Mouse (Mus musculus) myocyte (in vitro differentiated cells): ENCODE measurements around the gene Alpi.

Experiments used
- CEBPB ChIP-seq: IDR thresholded peaks from 2 replicates; pipeline ENCODE4 v1.6.1; 2011; ENCODE audit warnings: mild to moderate bottlenecking, moderate library complexity; ENCODE audit not compliant: poor library complexity, insufficient read depth, severe bottlenecking
- E2F4 ChIP-seq: IDR thresholded peaks from one replicate; pipeline ENCODE4 v1.6.1; 2011; ENCODE audit warnings: mild to moderate bottlenecking, control low read depth, moderate library complexity; ENCODE audit not compliant: insufficient read depth
- MAX ChIP-seq: IDR thresholded peaks from one replicate; pipeline ENCODE4 v1.6.1; 2011; ENCODE audit warnings: low read depth, mild to moderate bottlenecking, control low read depth
- MYOD1 ChIP-seq, 3 experiments: IDR thresholded peaks; one replicate each; pipeline ENCODE4 v1.6.1; 2011; ENCODE audit warnings: control low read depth in 2 of 3, low read depth in 2 of 3, mild to moderate bottlenecking in 2 of 3, moderate library complexity in 1 of 3; ENCODE audit not compliant: insufficient read length in 2 of 3, control insufficient read depth in 1 of 3
- MYOG ChIP-seq, 3 experiments: IDR thresholded peaks; one replicate each; pipeline ENCODE4 v1.6.1; 2011; ENCODE audit warnings: control low read depth in 2 of 3, low read depth in 2 of 3, mild to moderate bottlenecking in 2 of 3; ENCODE audit not compliant: insufficient read length in 2 of 3, control insufficient read depth in 1 of 3, insufficient read depth in 1 of 3
- POLR2A ChIP-seq: IDR thresholded peaks from one replicate; pipeline ENCODE4 v1.6.1; 2011; ENCODE audit warnings: low read depth, mild to moderate bottlenecking, control low read depth, moderate library complexity; ENCODE audit not compliant: insufficient read length
- POLR2AphosphoS2 ChIP-seq: IDR thresholded peaks from one replicate; pipeline ENCODE4 v1.6.1; 2011; ENCODE audit warnings: low read depth, control low read depth; ENCODE audit not compliant: insufficient read length
- REST ChIP-seq: IDR thresholded peaks from one replicate; pipeline ENCODE4 v1.6.1; 2011; ENCODE audit warnings: mild to moderate bottlenecking, control low read depth, moderate library complexity; ENCODE audit not compliant: insufficient read depth, insufficient read length
- SRF ChIP-seq: IDR thresholded peaks from one replicate; pipeline ENCODE4 v1.6.1; 2011; ENCODE audit warnings: low read depth; ENCODE audit not compliant: control insufficient read depth, insufficient read length
- TCF12 ChIP-seq: IDR thresholded peaks from one replicate; pipeline ENCODE4 v1.6.1; 2011; ENCODE audit warnings: mild to moderate bottlenecking, control low read depth; ENCODE audit not compliant: poor library complexity, insufficient read depth, severe bottlenecking
- TCF3 ChIP-seq: IDR thresholded peaks from one replicate; pipeline ENCODE4 v1.6.1; 2011; ENCODE audit warnings: low read depth, control low read depth; ENCODE audit not compliant: insufficient read length
- USF1 ChIP-seq: IDR thresholded peaks from one replicate; pipeline ENCODE4 v1.6.1; 2011; ENCODE audit warnings: low read depth, mild to moderate bottlenecking, control low read depth, moderate library complexity

GRCm38 (mm10) chr1:87102114-87102513 is 708 bp upstream of the Alpi start:
- TF ChIP-seq POLR2A: no peak
- TF ChIP-seq MAX: no peak
- no peak for TF ChIP-seq USF1
- TF ChIP-seq TCF12: no peak
- no peak for TF ChIP-seq CEBPB
- TF ChIP-seq MYOD1 (IDR thresholded peaks at IDR 0.05; ENCODE audit: control insufficient read depth in 1 of 3, insufficient read length in 2 of 3, low read depth in 2 of 3): no peak
- no peak for TF ChIP-seq E2F4
- no peak for TF ChIP-seq POLR2AphosphoS2
- no peak for TF ChIP-seq MYOG (IDR thresholded peaks at IDR 0.05; ENCODE audit: control insufficient read depth in 1 of 3, insufficient read depth in 1 of 3, insufficient read length in 2 of 3, low read depth in 2 of 3)
- no peak for TF ChIP-seq REST
- no peak for TF ChIP-seq SRF
- no peak for TF ChIP-seq TCF3
